Mouse (Mus musculus): Measurements from ENCODE around the gene Rbm15. TPM values are rescaled to one million over a fixed set of nuclear protein-coding genes. Genes with fewer than 3 reads are reported as not detected.
A peak's percentile ranks its signal among the peaks of the same experiment; 100 is the strongest.

Rbm15 gene
- polyA plus RNA-seq, 1 experiment from 2014 or later = 7.7 TPM

GRCm38 (mm10) chr3:107357700-107358234 lies 24.3 kb upstream of the Rbm15 start:
- WGBS = 77% methylated on average over 3 of the region's 3 CpGs

GRCm38 (mm10) chr3:107356964-107357441 lies 23.5 kb upstream of the Rbm15 start:
- no peak overlapping the region for H3K4me3 ChIP-seq (replicated peaks; ENCODE audit: low read length)
- H3K36me3 ChIP-seq (replicated peaks; ENCODE audit: control insufficient read depth, insufficient read depth) = no peaks in the 10 kb centered on the region
- WGBS = 3% methylated on average over 11 of the region's 11 CpGs
- no peak overlapping the region for H3K27ac ChIP-seq
- DNase-seq (ENCODE audit: low spot score) (peak; percentile 79), ATAC-seq (ENCODE audit: low FRiP score) (peak; percentile 94)
- no peak overlapping the region for H3K9ac ChIP-seq
- no peaks in the 10 kb centered on the region for H3K9me3 ChIP-seq (ENCODE audit: control insufficient read depth, low read length)
- H3K4me2 ChIP-seq (replicated peaks) = no peak overlapping the region
- no peaks in the 10 kb centered on the region for H3K4me1 ChIP-seq (replicated peaks; ENCODE audit: control insufficient read depth, insufficient read depth, low read length)
- H3K27me3 ChIP-seq (ENCODE audit: control insufficient read depth, insufficient read depth, low read length) = no peaks in the 10 kb centered on the region

More at GRCm38 (mm10) chr3:107357700-107358234, 24.3 kb upstream of the Rbm15 start:
- no peak overlapping the region for H3K9ac ChIP-seq
- H3K27me3 ChIP-seq (ENCODE audit: control insufficient read depth, insufficient read depth, low read length) = no peaks in the 10 kb centered on the region
- H3K9me3 ChIP-seq (ENCODE audit: control insufficient read depth, low read length) = no peaks in the 10 kb centered on the region
- DNase-seq (ENCODE audit: low spot score) = no peak
- H3K4me3 ChIP-seq (replicated peaks; ENCODE audit: low read length) = no peak overlapping the region
- no peaks in the 10 kb centered on the region for H3K36me3 ChIP-seq (replicated peaks; ENCODE audit: control insufficient read depth, insufficient read depth)
- no peaks in the 10 kb centered on the region for H3K4me1 ChIP-seq (replicated peaks; ENCODE audit: control insufficient read depth, insufficient read depth, low read length)
- no peak overlapping the region for H3K27ac ChIP-seq
- ATAC-seq (ENCODE audit: low FRiP score) = 0 out of 2 replicates have a peak, but pooled peaks have one; percentile 16
- no peak overlapping the region for H3K4me2 ChIP-seq (replicated peaks)

- Histone ChIP-seq H3K4me1 (replicated peaks; ENCODE audit: control insufficient read depth, insufficient read depth, low read length) (no peaks in the 10 kb centered on the region), H3K36me3 (replicated peaks; ENCODE audit: control insufficient read depth, insufficient read depth) (no peaks in the 10 kb centered on the region), H3K27me3 (ENCODE audit: control insufficient read depth, insufficient read depth, low read length) (no peaks in the 10 kb centered on the region), H3K27ac (no peak overlapping the region), H3K9ac (no peak overlapping the region), H3K9me3 (ENCODE audit: control insufficient read depth, low read length) (no peaks in the 10 kb centered on the region), H3K4me3 (replicated peaks; ENCODE audit: low read length) (no peak overlapping the region), H3K4me2 (replicated peaks) (no peak overlapping the region)
- ATAC-seq (ENCODE audit: low FRiP score) (no peak), DNase-seq (ENCODE audit: low spot score) (no peak)
- 89% methylated on average over 6 of the region's 6 CpGs for WGBS
Measured at GRCm38 (mm10) chr3:107355618-107356260, 22.3 kb upstream of the Rbm15 start.

- 67% methylated on average over 3 of the region's 3 CpGs for WGBS
- no peak for ATAC-seq (ENCODE audit: low FRiP score)
Measured at GRCm38 (mm10) chr3:107351706-107352105, 18.2 kb upstream of the Rbm15 start.

GRCm38 (mm10) chr3:107349006-107349405 lies 15.5 kb upstream of the Rbm15 start:
- 71% methylated on average over 3 of the region's 3 CpGs for WGBS
- no peak; the same call in 1 of the 2 replicates for ATAC-seq (ENCODE audit: low FRiP score)

More at GRCm38 (mm10) chr3:107351706-107352105, 18.2 kb upstream of the Rbm15 start:
- H3K9ac ChIP-seq = no peak overlapping the region
- H3K4me2 ChIP-seq (replicated peaks) = no peak overlapping the region
- H3K27me3 ChIP-seq (ENCODE audit: control insufficient read depth, insufficient read depth, low read length) = no peaks in the 10 kb centered on the region
- H3K36me3 ChIP-seq (replicated peaks; ENCODE audit: control insufficient read depth, insufficient read depth) = no peaks in the 10 kb centered on the region
- H3K9me3 ChIP-seq (ENCODE audit: control insufficient read depth, low read length) = no peaks in the 10 kb centered on the region
- no peak for DNase-seq (ENCODE audit: low spot score)
- no peak overlapping the region for H3K4me3 ChIP-seq (replicated peaks; ENCODE audit: low read length)
- no peak overlapping the region for H3K27ac ChIP-seq
- H3K4me1 ChIP-seq (replicated peaks; ENCODE audit: control insufficient read depth, insufficient read depth, low read length) = no peaks in the 10 kb centered on the region

GRCm38 (mm10) chr3:107345033-107345725 lies 11.7 kb upstream of the Rbm15 start:
- no peaks in the 10 kb centered on the region for H3K27me3 ChIP-seq (ENCODE audit: control insufficient read depth, insufficient read depth, low read length)
- peak; percentile 75 for ATAC-seq (ENCODE audit: low FRiP score)
- DNase-seq (ENCODE audit: low spot score) = peak; percentile 58
- H3K27ac ChIP-seq = no peak overlapping the region
- H3K4me2 ChIP-seq (replicated peaks) = no peak overlapping the region
- no peaks in the 10 kb centered on the region for H3K4me1 ChIP-seq (replicated peaks; ENCODE audit: control insufficient read depth, insufficient read depth, low read length)
- H3K9ac ChIP-seq = no peak overlapping the region
- WGBS = 42% methylated on average over 3 of the region's 3 CpGs
- H3K9me3 ChIP-seq (ENCODE audit: control insufficient read depth, low read length) = no peaks in the 10 kb centered on the region
- H3K4me3 ChIP-seq (replicated peaks; ENCODE audit: low read length) = no peak overlapping the region
- no peaks in the 10 kb centered on the region for H3K36me3 ChIP-seq (replicated peaks; ENCODE audit: control insufficient read depth, insufficient read depth)

More at GRCm38 (mm10) chr3:107349006-107349405, 15.5 kb upstream of the Rbm15 start:
- H3K27me3 ChIP-seq (ENCODE audit: control insufficient read depth, insufficient read depth, low read length) = no peaks in the 10 kb centered on the region
- no peak overlapping the region for H3K9ac ChIP-seq
- peak; percentile 32 for DNase-seq (ENCODE audit: low spot score)
- no peaks in the 10 kb centered on the region for H3K36me3 ChIP-seq (replicated peaks; ENCODE audit: control insufficient read depth, insufficient read depth)
- H3K27ac ChIP-seq = no peak overlapping the region
- H3K4me2 ChIP-seq (replicated peaks) = no peak overlapping the region
- H3K4me3 ChIP-seq (replicated peaks; ENCODE audit: low read length) = no peak overlapping the region
- H3K9me3 ChIP-seq (ENCODE audit: control insufficient read depth, low read length) = no peaks in the 10 kb centered on the region
- H3K4me1 ChIP-seq (replicated peaks; ENCODE audit: control insufficient read depth, insufficient read depth, low read length) = no peaks in the 10 kb centered on the region

GRCm38 (mm10) chr3:107343971-107344370 lies 10.5 kb upstream of the Rbm15 start:
- Histone ChIP-seq H3K4me3 (replicated peaks; ENCODE audit: low read length) (no peak overlapping the region), H3K36me3 (replicated peaks; ENCODE audit: control insufficient read depth, insufficient read depth) (no peaks in the 10 kb centered on the region), H3K9me3 (ENCODE audit: control insufficient read depth, low read length) (no peaks in the 10 kb centered on the region), H3K27ac (no peak overlapping the region), H3K4me2 (replicated peaks) (no peak overlapping the region), H3K4me1 (replicated peaks; ENCODE audit: control insufficient read depth, insufficient read depth, low read length) (no peaks in the 10 kb centered on the region), H3K27me3 (ENCODE audit: control insufficient read depth, insufficient read depth, low read length) (no peaks in the 10 kb centered on the region), H3K9ac (no peak overlapping the region)
- WGBS = 55% methylated on average over 3 of the region's 3 CpGs
- ATAC-seq (ENCODE audit: low FRiP score) = no peak
- DNase-seq (ENCODE audit: low spot score) = no peak

GRCm38 (mm10) chr3:107334202-107334934 lies 895 bp upstream of the Rbm15 start:
- 14% methylated on average over 12 of the region's 12 CpGs for WGBS
- Histone ChIP-seq H3K4me1 (replicated peaks; ENCODE audit: control insufficient read depth, insufficient read depth, low read length) (peaks cover 29% of the 10 kb centered on the region), H3K4me3 (replicated peaks; ENCODE audit: low read length) (peak overlapping the region; percentile 77), H3K9me3 (ENCODE audit: control insufficient read depth, low read length) (no peaks in the 10 kb centered on the region), H3K27ac (peak overlapping the region; percentile 90), H3K27me3 (ENCODE audit: control insufficient read depth, insufficient read depth, low read length) (no peaks in the 10 kb centered on the region), H3K4me2 (replicated peaks) (peak overlapping the region; percentile 83), H3K36me3 (replicated peaks; ENCODE audit: control insufficient read depth, insufficient read depth) (peaks cover 17% of the 10 kb centered on the region), H3K9ac (peak overlapping the region; percentile 84)
- ATAC-seq (ENCODE audit: low FRiP score) (no peak), DNase-seq (ENCODE audit: low spot score) (no peak)

GRCm38 (mm10) chr3:107332960-107333380 lies 503 bp downstream of the Rbm15 start:
- no peaks in the 10 kb centered on the region for H3K9me3 ChIP-seq (ENCODE audit: control insufficient read depth, low read length)
- H3K27me3 ChIP-seq (ENCODE audit: control insufficient read depth, insufficient read depth, low read length) = no peaks in the 10 kb centered on the region
- peak overlapping the region; percentile 77 for H3K4me3 ChIP-seq (replicated peaks; ENCODE audit: low read length)
- peak overlapping the region; percentile 80 for H3K9ac ChIP-seq
- H3K4me1 ChIP-seq (replicated peaks; ENCODE audit: control insufficient read depth, insufficient read depth, low read length) = peaks cover 34% of the 10 kb centered on the region
- peak overlapping the region; percentile 90 for H3K27ac ChIP-seq
- H3K36me3 ChIP-seq (replicated peaks; ENCODE audit: control insufficient read depth, insufficient read depth) = peaks cover 25% of the 10 kb centered on the region
- peak; percentile 98 for ATAC-seq (ENCODE audit: low FRiP score)
- peak; percentile 99 for DNase-seq (ENCODE audit: low spot score)
- peak overlapping the region; percentile 83; the same call in 1 of the 2 replicates for H3K4me2 ChIP-seq (replicated peaks)
- WGBS = under 1% methylated on average over 37 of the region's 37 CpGs

Data from hindbrain, embryonic 14.5 days (tissue).